Mouse (Mus musculus) forebrain, embryonic 11.5 days (tissue): ENCODE measurements at regions not wholly inside any gene's neighbourhood (a gene's known extent, or its start where the extent isn't known, plus 50 kb on each side); places are given as distances from the start of the nearest gene placed in this dataset.

Experiments
- ATAC-seq: fragments of 200-750 bp; cut with Nextera tagmentation; replicated peaks from 2 replicates; pipeline ENCODE4 v1.8.0; 2017; ENCODE audit warnings: moderate TSS enrichment; ENCODE audit not compliant: low FRiP score
- DNase-seq: peaks from one replicate; pipeline ENCODE4 v3.0.0-alpha.2; 2017; ENCODE audit warnings: low spot score
- H3K27ac ChIP-seq: fragments of 300-500 bp; sonication (generic); 2 replicates; pipeline ENCODE4 v1.5.1; 2014; ENCODE audit warnings: low read depth, low read length
- H3K27me3 ChIP-seq: fragments of 300-500 bp; sonication (generic); 2 replicates; pipeline ENCODE4 v1.6.1; 2014; ENCODE audit warnings: mild to moderate bottlenecking, low read length, mixed read lengths; ENCODE audit not compliant: control insufficient read depth, insufficient read depth
- H3K36me3 ChIP-seq: fragments of 300-500 bp; sonication (generic); 2 replicates; pipeline ENCODE4 v1.6.1; 2014; ENCODE audit warnings: mild to moderate bottlenecking, low read length, moderate library complexity, mixed read lengths; ENCODE audit not compliant: control insufficient read depth, insufficient read depth
- H3K4me1 ChIP-seq: fragments of 300-500 bp; sonication (generic); replicated peaks from 2 replicates; pipeline ENCODE4 v1.6.1; 2014; ENCODE audit warnings: low read length, mixed read lengths; ENCODE audit not compliant: control insufficient read depth, insufficient read depth
- H3K4me2 ChIP-seq: fragments of 300-500 bp; sonication (generic); 2 replicates; pipeline ENCODE4 v1.6.1; 2014; ENCODE audit warnings: low read depth, mild to moderate bottlenecking, low read length, moderate library complexity, mixed read lengths; ENCODE audit not compliant: severe bottlenecking
- H3K4me3 ChIP-seq: fragments of 300-500 bp; sonication (generic); 2 replicates; pipeline ENCODE4 v1.5.1; 2014; ENCODE audit warnings: low read depth, low read length
- H3K9ac ChIP-seq: fragments of 300-500 bp; sonication (generic); 2 replicates; pipeline ENCODE4 v1.6.1; 2014; ENCODE audit warnings: low read length
- H3K9me3 ChIP-seq: fragments of 300-500 bp; sonication (generic); 2 replicates; pipeline ENCODE4 v1.6.1; 2016; ENCODE audit warnings: low read length, mixed read lengths; ENCODE audit not compliant: control insufficient read depth
- WGBS: fragments of 180-500 bp; shearing (Covaris S2); extraction: QIAGEN DNeasy Blood & Tissue Kit; methylation state at CpG from one replicate; pipeline ENCODE4 v1.1.7; 2014; 5-methylcytosine and 5-hydroxymethylcytosine counted together

- H3K27ac ChIP-seq: 0 out of 2 replicates have a peak overlapping the region, but pooled peaks have one; percentile 57
- H3K27me3 ChIP-seq: no peaks in the 10 kb centered on the region
- WGBS: 66% methylated on average over 5 of the region's 5 CpGs
- 0 out of 2 replicates have a peak, but pooled peaks cover 5% of the 10 kb centered on the region for H3K4me1 ChIP-seq
- no peak overlapping the region for H3K9ac ChIP-seq
- DNase-seq: no peak
- ATAC-seq: no peak
- H3K4me2 ChIP-seq: no peak overlapping the region
- no peaks in the 10 kb centered on the region for H3K9me3 ChIP-seq
- no peak overlapping the region for H3K4me3 ChIP-seq
- H3K36me3 ChIP-seq: no peaks in the 10 kb centered on the region
Observed at GRCm38 (mm10) chr1:137653495-137653894, 522.0 kb downstream of the Ptprc start.

- no peaks in the 10 kb centered on the region for H3K27me3 ChIP-seq
- H3K9ac ChIP-seq: no peak overlapping the region
- DNase-seq (no peak), ATAC-seq (no peak)
- 74% methylated on average over 3 of the region's 3 CpGs for WGBS
- 0 out of 2 replicates have a peak, but pooled peaks cover 2% of the 10 kb centered on the region for H3K4me1 ChIP-seq
- H3K4me3 ChIP-seq: no peak overlapping the region
- H3K36me3 ChIP-seq: no peaks in the 10 kb centered on the region
- no peaks in the 10 kb centered on the region for H3K9me3 ChIP-seq
- no peak overlapping the region for H3K27ac ChIP-seq
- H3K4me2 ChIP-seq: no peak overlapping the region
Observed at GRCm38 (mm10) chr1:137650629-137651028, 524.9 kb downstream of the Ptprc start.

- 38% methylated on average over 2 of the region's 2 CpGs for WGBS
- Histone ChIP-seq H3K4me3 (no peak overlapping the region), H3K27ac (no peak overlapping the region), H3K9me3 (no peaks in the 10 kb centered on the region), H3K4me1 (0 out of 2 replicates have a peak, but pooled peaks cover 2% of the 10 kb centered on the region), H3K27me3 (no peaks in the 10 kb centered on the region), H3K4me2 (no peak overlapping the region), H3K9ac (no peak overlapping the region), H3K36me3 (no peaks in the 10 kb centered on the region)
- no peak for DNase-seq
- no peak for ATAC-seq
Observed at GRCm38 (mm10) chr1:137650082-137650481, 525.4 kb downstream of the Ptprc start.

- 82% methylated on average over 1 of the region's 1 CpGs for WGBS
- H3K9ac ChIP-seq: no peak overlapping the region
- DNase-seq: no peak
Observed at GRCm38 (mm10) chr1:137648832-137649231, 526.7 kb downstream of the Ptprc start.

DNA sequence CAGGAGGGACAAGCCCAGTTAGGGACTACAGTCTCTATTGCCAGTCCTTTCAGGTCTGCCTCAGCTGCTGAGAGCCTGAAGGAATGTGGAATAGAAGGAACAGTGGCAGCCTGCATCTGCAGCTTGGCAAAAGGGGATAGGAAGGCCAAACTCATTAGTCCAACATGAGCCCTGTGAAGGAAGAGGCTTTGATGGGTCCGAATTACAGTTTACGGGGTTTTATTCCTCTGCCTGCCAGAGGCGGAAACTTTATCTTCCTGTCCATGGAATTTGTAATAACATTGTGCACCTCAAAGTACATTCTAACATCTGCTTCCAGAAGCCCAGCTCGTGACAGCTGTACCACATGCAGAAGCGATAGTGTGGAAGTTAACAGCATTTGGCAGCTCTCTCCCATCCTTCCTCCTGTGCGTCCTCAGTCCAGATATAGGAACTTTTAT lies 530.9 kb downstream of the Ptprc start:
- H3K4me1 ChIP-seq: peaks cover 2% of the 10 kb centered on the region; the same call in 1 of the 2 replicates
- H3K9me3 ChIP-seq: no peaks in the 10 kb centered on the region
- H3K36me3 ChIP-seq: no peaks in the 10 kb centered on the region
- WGBS: 82% methylated on average over 6 of the region's 6 CpGs
- no peak overlapping the region for H3K27ac ChIP-seq
- H3K9ac ChIP-seq: no peak overlapping the region
- DNase-seq (no peak), ATAC-seq (no peak)
- H3K4me2 ChIP-seq: no peak overlapping the region
- no peak overlapping the region for H3K4me3 ChIP-seq
- no peaks in the 10 kb centered on the region for H3K27me3 ChIP-seq

More at GRCm38 (mm10) chr1:137648832-137649231, 526.7 kb downstream of the Ptprc start:
- no peaks in the 10 kb centered on the region for H3K36me3 ChIP-seq
- no peaks in the 10 kb centered on the region for H3K27me3 ChIP-seq
- H3K4me3 ChIP-seq: no peak overlapping the region
- H3K9me3 ChIP-seq: no peaks in the 10 kb centered on the region
- H3K4me1 ChIP-seq: 0 out of 2 replicates have a peak, but pooled peaks cover 2% of the 10 kb centered on the region
- no peak overlapping the region for H3K4me2 ChIP-seq
- H3K27ac ChIP-seq: no peak overlapping the region
- ATAC-seq: no peak

DNA sequence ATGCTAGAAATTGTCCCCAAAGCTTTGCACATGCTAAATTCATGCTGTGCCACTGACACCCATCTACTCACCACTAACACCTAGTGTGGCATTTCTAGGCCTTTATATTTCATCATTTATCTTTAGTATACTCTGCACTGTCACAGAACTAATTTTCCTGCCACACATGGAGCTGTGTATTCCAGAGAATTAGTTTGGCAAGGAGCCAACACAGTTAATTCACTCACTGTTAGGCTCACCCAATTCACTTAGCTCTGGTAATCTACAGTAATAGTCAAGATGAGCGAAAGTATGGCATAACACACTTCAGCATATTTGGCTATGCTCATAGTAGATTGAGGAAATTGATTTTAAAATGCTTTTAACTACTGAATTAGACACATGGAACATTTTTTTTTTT lies 532.0 kb downstream of the Ptprc start:
- WGBS: 91% methylated on average over 1 of the region's 1 CpGs
- DNase-seq (no peak), ATAC-seq (no peak)
- Histone ChIP-seq H3K4me3 (no peak overlapping the region), H3K9me3 (no peaks in the 10 kb centered on the region), H3K4me2 (no peak overlapping the region), H3K9ac (no peak overlapping the region), H3K27me3 (no peaks in the 10 kb centered on the region), H3K27ac (no peak overlapping the region), H3K36me3 (no peaks in the 10 kb centered on the region), H3K4me1 (peaks cover 2% of the 10 kb centered on the region; the same call in 1 of the 2 replicates)

DNA sequence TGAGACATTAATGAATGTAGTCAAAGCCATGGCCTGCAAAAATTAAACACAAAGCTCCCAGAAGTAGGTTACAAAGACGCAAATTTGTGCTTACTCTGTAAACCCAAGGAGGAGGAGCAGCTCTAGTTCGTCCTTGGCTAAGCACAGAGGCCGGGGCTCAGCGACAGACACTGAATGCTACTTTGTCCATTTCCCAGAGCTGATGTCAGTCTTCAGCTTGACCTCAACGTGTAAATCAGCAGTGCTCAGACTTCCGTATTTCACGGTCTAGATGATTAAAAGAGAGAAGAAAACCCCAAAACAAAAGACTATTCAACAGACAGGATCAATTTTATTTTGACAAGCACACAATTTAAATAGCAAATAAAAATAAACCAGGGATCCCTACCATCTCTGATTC lies 534.7 kb downstream of the Ptprc start:
- DNase-seq: no peak
- ATAC-seq: no peak
- WGBS: 14% methylated on average over 7 of the region's 7 CpGs
- Histone ChIP-seq H3K9me3 (no peaks in the 10 kb centered on the region), H3K9ac (no peak overlapping the region), H3K4me1 (peaks cover 6% of the 10 kb centered on the region; the same call in 1 of the 2 replicates), H3K36me3 (no peaks in the 10 kb centered on the region), H3K4me3 (no peak overlapping the region), H3K27me3 (no peaks in the 10 kb centered on the region), H3K4me2 (no peak overlapping the region), H3K27ac (no peak overlapping the region)

GRCm38 (mm10) chr1:137636947-137637346 lies 538.6 kb downstream of the Ptprc start:
- Histone ChIP-seq H3K27ac (peak overlapping the region; percentile 20), H3K4me3 (no peak overlapping the region), H3K27me3 (no peaks in the 10 kb centered on the region), H3K4me2 (no peak overlapping the region), H3K9ac (no peak overlapping the region), H3K9me3 (no peaks in the 10 kb centered on the region), H3K4me1 (peaks cover 6% of the 10 kb centered on the region; the same call in 1 of the 2 replicates), H3K36me3 (no peaks in the 10 kb centered on the region)
- WGBS: 17% methylated on average over 3 of the region's 3 CpGs
- peak; percentile 53 for DNase-seq
- peak; percentile 52 for ATAC-seq

DNA sequence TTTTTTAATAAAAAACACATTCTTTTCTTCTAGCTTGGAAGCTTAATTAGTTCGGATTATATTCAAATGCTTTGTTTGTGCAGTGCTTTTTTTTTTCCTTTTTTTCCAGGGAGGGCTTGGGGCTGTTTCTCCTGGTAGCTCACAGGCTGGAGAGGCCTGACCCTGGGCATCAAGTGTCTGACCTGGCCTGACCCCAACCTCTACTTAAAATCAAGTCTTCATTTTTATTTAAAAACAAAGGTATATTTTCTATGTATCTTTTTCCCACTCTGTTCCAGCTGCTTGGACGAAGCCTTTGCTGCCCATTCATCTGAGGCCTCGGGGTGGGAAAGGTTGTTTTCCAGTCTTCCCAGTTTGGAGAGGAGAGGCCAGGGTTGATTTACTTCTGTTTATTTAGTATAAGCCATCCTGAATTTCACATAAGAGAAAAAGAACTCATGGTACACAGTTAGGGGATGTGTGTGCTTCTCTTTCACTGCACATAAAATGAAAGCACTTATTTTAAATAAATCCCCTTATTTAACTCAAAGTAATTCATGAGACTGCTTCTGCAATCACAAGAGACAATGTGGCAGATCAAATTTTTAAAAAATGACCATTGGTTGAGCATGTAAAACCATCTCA lies 539.1 kb downstream of the Ptprc start:
- H3K27me3 ChIP-seq: no peaks in the 10 kb centered on the region
- H3K9ac ChIP-seq: no peak overlapping the region
- WGBS: 3% methylated on average over 3 of the region's 3 CpGs
- H3K9me3 ChIP-seq: no peaks in the 10 kb centered on the region
- H3K4me3 ChIP-seq: no peak overlapping the region
- DNase-seq: peak; percentile 57
- ATAC-seq: peak; percentile 64
- no peaks in the 10 kb centered on the region for H3K36me3 ChIP-seq
- H3K27ac ChIP-seq: peak overlapping the region; percentile 20
- no peak overlapping the region for H3K4me2 ChIP-seq
- H3K4me1 ChIP-seq: peaks cover 6% of the 10 kb centered on the region; the same call in 1 of the 2 replicates
